Mouse (Mus musculus) adrenal gland, adult 2 months (tissue): Measurements from ENCODE around the gene Gm11634. TPM values are rescaled to one million over a fixed set of nuclear protein-coding genes. Genes with fewer than 3 reads are reported as not detected.
A peak's percentile ranks its signal among the peaks of the same experiment; 100 is the strongest.
"Not testable (repeated sequence)": the region's sequence is repeated elsewhere in the genome, so short reads cannot be mapped to it uniquely, and the experiment has no call there.

Source experiments
- DNase-seq: peaks from one replicate; pipeline ENCODE4 v3.0.0; 2021
- polyA plus RNA-seq: library from polyadenylated mRNA; depleted of rRNA; stranded (reverse); fragments of >200 nt; gene quantifications from 2 replicates; pipeline ENCODE4 v1.2.3, GENCODE M21; 2012
- total RNA-seq, 2 experiments: library from RNA; stranded (reverse); gene quantifications; 2 replicates each; pipeline ENCODE4 v1.2.3; 2021

The Gm11634 gene
- total and polyA plus RNA-seq, 3 experiments, result not detected

DNA sequence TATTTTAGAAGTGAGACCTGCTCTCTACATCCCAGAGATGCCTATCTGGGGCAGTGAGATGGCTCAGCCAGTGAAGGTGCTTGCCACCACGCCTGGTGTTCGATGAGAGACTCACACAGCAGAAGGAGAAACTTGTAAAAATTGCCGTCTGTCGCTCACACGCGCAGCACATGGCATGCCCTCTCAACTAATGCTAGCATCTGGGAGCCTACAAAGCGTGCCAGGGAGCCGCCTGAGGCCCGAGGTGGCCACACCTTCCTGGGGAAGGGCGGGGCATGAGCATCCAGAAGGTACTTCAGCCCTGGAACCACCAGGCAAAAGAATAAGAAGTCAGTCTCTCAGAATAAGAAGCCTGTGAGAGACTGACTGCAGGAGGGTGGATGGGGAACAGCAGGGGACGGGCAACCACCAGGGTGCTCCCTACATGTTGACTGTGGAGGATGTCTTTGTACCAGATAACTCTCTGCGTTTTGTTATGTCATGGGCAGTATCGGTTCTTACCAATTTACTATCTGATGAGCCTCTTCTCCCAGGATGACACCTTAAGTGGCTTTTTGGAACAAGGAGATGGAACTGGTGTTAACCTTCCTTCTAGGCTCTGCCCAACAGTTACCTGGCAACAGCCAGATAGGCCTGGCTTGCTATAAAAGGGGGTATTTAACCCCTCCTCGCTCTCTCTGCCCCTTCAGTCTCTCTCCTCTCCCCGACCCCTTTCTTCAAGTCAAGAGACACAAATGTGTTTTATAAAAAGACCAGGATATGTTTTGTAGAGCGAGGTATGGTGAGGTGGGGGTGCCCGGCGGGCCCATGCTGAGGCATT lies 18.1 kb upstream of the Gm11634 start:
- DNase-seq, result no peak

DNA sequence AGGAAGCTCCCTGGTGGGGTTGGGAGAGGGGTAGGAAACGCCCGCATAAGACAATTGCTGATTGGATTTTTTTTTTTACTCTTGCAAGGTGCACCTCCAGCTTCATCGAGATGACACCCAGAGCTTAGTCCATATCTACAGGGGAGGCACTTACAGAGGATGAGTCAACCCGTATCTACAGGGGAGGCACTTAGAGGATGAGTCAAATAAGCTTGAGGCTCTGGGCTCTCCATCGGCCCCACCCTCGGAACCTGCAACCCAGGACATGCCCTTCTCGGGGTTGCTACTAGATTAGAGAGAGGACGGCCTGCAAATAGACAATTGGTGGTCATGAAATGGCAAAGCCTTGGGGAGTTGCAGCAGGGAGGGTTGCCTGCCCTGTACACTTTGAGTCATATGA lies 17.0 kb upstream of the Gm11634 start:
- DNase-seq, result no peak

DNA sequence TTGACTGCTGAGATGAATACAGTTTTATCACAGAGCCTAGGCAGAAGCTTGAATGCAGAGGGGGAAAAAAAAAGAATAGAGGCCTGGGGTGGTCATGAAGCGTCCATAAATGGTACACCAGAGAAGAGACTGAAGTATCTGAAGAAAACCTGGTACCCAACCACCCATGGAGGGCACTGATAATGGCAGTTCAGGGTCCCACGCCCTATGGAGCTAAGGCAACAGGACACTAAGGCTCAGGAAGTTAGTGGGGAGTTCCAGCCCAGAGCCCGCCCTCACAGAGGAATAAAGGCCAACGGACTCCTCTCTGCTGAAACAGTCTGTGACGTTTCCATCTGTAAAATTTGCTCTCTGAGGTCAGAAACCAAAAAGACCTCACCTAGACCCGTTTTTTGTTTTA lies 16.3 kb upstream of the Gm11634 start:
- DNase-seq, result no peak

DNA sequence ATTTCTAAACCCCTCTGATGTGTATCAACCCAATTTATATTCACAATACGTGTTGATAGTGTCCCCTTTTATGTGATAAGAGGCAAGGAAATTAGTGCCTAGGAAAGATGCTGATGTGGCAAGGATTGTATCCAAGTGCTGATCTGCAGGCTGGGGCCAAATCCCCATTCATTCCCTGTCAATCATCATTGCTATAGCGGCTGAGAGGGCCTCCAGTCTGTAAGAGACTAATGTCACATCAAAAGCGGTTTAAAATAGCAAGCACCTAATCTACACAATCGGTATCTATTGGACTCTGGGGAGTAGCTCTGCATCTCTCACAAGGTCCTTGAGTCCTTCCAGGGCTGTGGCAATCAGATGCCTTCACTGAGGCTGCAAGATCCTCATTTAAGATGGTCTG lies 15.1 kb upstream of the Gm11634 start:
- DNase-seq, result no peak

DNA sequence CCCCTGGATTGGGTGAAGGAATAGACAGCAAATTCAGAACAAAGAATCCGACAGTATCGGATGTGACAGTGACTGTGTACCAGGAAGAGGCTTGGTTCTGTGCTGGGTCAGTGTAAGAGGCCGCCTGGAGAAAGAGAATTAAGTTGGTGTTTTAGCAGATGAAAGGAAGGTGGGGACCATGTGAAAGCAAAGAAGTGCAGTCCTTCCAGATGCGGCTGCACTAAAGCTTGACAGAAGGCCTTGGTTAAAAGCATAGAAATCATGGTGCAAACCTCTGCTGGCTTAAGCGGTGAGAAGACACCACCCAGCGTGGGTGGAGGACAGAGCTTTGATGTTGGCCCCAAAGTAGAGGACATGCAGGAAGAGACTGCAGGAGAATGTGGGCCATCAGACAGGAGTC lies 14.5 kb upstream of the Gm11634 start:
- DNase-seq, result no peak

DNA sequence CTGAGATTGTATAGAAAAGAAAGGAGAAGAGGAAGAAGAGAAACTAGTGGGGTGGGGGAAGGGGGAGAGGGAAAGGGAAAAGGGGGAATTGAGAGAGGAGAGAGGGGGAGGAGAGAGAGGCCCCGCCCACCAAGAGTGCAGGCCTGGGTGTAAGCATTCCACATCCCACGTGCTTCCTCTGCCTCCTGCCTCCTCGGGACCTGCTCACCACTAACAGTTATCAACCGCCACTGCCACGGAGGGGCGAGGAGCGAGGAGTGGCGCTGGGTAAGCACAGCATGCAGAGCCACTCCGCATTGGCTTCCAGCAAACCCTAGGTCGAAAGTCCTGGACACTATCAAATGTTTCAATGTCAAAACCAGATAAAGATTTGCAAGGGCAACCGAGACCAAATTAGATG lies 11.4 kb upstream of the Gm11634 start:
- DNase-seq, result no peak

DNA sequence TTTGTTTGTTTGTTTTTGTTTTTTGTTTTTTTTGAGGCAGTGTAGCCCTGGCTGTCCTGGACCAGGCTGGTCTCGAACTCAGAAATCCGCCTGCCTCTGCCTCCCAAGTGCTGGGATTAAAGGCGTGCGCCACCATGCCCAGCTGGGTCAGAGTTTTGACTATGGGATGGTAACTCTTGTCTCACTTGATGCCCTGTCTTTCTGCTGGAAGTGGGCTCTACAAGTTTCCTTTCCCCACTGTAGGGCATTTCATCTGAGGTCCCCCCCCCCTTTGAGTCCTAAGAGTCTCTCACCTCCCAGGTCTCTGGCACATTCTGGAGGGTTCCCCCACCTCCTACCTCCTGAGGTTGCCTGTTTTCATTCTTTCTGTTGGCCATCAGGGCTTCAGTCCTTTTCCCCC lies 8.1 kb upstream of the Gm11634 start:
- not testable (repeated sequence) for DNase-seq

DNA sequence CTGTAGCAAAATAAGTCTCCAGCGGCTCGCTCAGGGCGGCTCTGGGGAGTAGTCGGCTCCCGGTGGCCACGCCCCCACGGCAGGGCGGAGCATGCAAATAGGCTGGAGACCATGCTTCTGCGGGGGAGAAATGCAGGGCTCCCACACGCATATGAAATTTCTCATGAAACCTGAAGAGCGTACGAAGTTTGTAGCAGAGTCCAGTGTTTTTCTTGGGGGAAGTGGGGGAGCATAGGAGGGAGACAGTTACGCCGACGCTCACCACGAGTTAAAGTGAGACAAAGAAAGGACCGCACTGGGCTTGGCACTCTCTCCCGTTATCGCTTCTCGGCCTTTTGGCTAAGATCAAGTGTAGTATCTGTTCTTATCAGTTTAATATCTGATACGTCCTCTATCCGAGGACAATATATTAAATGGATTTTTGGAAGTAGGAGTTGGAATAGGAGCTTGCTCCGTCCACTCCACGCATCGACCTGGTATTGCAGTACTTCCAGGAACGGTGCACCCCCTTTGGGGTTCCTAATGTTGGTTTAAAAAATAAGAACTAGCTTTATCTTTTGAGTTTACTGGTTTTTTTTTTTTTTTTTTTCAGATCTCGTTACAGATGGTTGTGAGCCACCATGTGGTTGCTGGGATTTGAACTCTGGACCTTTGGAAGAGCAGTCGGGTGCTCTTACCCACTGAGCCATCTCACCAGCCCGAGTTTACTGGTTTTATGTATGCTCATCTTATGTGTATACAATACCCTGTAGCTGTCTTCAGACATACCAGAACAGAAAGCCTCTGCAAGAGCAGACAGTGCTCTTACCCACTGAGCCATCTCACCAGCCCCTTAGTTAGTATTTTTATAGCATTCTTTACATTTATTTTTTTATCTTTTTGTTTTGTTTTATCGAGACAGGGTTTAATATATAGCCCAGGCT lies 5.7 kb upstream of the Gm11634 start:
- DNase-seq, result peak; percentile 89

DNA sequence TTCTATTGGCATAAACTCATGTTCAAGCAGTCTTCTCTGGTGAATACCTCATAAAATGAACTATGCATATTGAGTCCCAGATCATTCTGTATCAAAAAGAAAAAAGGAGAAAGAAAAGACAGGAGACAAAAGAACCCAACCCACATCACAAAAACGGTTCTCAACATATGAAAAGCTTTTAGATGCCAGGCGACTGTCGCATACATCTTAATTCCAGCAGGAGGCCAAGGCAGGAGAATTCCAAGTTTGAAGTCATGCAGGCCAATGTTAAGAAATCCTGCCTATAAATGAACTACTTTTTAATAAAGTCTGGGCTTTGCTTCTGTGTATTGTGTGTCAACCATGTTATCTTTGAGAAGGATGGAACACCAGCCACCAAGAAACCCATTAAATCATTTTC lies 5.1 kb upstream of the Gm11634 start:
- no peak for DNase-seq

DNA sequence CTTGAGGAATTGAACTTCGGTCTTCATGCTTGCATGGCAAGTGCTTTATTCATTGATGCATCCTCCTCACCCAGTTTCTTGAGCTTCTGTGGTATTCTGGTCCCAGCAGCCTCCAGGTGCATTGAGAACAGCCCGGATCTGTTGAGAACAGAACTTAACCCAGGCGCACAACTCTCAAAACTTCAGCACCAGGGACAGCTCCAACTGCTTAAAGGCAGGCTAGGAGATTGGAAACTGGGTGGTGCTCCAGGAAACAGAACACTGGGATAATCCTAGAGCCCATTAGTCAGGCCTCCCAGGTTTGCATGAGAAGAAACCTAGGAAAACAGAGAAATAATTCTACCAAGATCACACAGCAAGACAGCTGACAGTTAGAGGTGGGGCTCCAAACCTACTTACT lies 3.4 kb upstream of the Gm11634 start:
- DNase-seq, result peak; percentile 60

DNA sequence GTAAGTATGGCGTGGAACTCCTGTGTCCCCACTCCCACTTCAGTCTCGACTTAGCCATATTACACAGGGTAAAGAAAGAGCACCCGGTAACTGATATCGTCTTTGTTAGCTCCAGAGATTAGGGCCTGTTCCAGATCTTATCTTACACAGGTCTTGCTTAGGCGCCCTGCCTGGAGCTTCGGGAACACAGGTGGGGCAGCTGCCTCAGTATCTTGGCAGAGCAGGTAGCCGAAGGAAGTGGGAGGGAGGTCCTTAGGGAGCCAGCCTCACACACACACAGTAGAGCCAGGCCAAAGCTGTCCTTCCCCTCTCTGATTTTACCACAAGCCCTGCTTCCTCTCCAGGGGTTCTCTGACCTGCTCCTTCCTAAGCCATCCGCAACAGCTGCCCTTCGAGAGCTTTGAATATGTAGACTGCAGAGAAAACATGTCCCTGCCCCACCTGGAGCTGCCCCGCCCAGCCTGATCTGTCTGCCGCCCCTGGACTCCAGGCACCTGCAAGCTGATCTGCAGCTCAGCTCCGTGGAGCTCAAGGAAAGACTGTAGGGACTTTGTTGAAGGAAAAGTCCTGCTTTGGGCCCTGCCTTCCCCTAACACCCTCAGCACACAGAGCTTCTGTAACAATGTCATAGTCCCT lies 8.9 kb downstream of the Gm11634 start:
- no peak for DNase-seq

DNA sequence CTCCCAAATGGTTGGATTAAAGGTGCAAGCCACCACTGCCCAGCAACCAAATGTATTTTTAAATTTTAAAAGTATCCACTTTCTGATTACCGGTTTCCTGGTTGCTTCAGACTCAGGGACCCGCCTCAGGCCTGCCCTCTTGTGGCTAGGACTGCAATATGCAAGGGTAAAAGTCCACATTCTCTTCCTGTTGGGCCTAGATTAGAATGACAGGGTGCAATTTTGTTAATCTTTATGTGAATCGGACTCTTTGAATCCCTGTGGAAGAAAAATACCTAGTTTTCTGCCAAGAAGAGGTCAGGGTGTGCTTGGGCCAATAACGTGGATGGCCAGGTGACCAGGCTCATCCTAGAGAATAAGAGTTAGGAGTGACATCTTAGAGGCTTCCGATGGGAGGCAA lies 9.6 kb downstream of the Gm11634 start:
- peak; percentile 51 for DNase-seq

DNA sequence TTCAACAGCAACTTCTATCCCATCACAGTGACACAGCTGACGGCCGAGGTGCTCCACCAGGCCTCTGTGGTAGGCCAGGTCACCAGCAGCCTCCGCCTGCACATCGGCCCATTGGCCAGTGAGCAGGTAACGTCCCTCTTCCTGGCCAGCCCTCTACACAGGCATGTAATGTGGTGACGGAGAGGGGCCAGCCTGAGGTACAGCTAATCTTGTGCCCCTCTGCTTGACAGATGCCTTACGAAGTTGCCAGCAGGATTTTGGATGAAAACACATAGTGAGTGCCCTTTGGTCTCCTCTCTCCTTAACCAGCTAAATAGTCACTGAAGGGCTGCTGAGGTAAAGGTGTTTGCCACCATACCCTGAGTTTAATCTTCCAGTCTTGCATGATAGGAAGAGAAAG lies 10.2 kb downstream of the Gm11634 start:
- no peak for DNase-seq

DNA sequence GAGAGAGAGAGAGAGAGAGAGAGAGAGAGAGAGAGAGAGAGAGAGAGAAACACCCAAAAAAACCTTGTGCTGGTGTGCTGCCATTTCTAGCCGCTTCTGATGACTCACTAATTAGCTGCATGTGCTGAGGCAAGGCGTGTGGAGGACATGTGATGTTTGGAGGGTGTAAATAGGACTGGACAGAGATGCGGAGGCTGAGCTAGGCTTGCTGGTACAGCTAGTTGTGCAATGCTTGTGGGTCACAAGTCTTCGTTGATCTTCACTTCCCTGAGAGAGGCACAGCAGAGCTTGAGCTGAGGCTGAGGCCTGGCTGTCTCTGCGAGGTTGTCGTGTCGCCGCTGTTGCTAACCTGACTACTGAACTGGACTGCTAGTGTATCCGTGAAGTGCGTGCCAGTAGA lies 11.4 kb downstream of the Gm11634 start:
- DNase-seq, result no peak

DNA sequence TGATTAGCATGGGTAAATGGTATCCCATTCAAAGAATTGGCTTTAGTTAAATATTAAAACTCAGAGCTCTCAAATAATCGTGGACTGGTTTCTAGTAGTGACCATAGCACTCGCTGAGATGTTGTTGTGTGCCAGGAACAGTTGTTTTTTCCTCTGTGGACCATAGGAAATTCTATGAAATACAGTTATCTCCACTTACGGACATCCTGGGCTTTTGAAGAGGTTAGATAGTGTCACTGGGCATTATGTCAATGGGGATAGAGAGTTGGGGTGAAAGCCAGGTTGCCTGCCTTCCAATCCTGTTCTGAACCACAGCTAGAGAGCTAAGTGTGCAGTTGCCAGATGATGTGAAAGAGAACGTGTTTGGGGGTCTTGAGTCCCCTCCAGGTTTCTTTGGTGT lies 13.3 kb downstream of the Gm11634 start:
- no peak for DNase-seq

DNA sequence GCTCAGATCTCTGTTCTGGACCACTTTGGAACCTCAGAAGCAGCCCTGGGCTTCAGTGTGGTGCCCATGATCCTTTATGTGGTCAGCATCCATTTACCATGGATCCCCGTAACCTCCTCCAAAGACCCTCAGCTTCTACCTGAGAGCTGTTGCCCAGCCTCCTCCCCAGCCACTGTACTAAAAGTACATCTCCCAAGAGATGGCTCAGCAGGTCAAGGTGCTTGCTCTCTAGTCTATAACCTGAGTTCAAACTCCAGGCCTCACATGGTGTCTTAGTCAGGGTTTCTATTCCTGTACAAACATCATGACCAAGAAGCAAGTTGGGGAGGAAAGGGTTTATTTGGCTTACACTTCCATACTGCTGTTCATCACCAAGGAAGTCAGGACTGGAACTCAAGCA lies 14.0 kb downstream of the Gm11634 start:
- DNase-seq, result not testable (repeated sequence)

DNA sequence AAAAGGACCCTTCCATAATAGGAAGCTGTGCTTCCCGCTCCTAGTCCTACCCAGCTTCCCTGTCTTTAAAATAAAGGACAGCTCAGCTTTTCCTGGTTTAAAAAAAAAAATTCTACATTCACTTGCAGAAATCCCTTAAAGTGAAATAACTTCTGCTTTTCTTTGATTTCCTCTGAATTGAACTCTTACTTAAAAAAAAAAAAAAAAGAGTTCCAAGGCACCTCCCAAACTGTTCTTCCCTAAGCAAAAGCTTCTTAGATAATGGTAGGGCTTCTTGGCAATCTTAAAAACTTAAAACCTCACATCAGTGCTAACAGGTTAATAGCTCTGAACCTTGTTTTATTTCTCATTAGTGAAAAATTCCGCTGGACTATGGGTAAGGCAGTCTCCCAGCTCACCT lies 15.9 kb downstream of the Gm11634 start:
- DNase-seq, result no peak

DNA sequence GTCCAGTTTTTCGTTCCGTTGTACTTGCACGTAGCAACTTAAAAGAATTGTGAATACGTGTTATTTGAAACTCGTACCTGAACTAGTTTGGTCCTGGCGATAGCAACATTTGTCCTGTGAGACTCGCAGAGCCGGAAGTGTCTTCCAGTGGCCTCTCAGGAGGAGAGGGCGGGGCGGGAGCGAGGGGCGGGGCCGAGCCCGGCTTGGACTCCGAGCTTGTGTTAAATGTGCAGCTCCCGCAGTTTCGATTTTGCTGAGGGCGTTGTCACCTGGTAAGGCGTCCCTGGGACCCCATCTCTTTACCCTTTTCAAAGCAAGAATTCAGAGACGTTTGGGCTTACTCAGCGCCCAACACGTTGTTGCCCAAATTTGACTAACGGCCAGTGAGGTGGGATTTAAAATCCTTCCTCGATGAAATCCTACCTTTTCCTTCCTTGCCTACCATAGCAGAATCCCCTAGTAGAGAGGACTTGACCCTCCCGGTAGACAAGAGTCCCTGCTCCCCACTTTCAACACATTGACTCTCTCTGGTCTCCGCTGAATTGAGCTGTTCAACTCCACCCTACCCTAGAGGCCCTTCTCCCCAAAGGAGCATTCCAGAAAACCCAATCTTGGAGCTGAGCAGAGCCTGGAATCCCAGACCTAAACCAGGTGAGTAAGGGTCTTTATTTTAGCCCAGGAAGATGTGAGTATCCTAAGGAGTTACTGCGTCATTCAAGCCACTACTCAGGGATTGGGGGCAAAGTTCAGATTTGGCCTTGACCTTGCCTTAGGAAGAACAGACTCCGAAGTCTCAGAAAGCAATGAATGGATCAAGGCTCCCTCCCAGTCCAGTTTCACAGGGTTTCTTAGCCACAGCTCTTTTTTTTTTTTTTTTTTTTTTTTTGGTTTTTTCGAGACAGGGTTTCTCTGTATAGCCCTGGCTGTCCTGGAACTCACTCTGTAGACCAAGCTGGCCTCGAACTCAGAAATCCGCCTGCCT lies 16.7 kb downstream of the Gm11634 start, which contains the start of gene Tmem106a:
Gene Tmem106a (plus strand): TSS at position 189 of the 982 bp plus-strand sequence.
- DNase-seq, result peak; percentile 86

DNA sequence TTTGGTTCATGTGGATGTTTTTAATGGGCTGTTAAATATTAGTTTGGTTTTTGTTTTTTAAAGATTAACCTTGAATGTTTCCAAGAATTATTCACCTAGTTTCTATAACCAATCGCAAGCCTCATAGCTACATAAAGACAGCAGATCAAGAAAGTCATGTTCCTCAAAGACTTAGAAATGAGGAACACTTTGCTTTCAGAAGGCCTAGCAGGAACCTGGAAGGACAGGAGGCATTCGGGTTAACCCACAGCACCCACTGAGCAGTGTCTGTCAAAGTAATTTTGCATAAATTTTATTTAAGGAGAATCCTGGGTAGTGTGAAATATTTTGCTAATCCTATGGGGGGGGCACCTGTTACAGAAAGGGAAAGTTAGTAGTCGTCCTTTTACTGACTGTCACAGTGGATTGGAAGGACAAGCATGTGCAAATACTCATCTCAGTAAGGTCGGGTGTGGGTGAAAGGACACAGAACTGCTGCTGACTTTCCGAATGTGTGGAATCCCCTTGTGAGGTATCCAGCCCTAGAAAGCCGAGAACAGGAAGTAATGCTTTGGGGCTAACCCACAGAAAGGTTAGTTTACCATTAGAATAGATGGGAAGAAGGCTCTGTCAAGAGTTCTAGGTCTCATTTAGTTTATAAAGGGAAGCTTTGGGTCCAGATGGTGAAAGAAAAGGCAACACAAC lies 17.8 kb downstream of the Gm11634 start:
- DNase-seq, result no peak

DNA sequence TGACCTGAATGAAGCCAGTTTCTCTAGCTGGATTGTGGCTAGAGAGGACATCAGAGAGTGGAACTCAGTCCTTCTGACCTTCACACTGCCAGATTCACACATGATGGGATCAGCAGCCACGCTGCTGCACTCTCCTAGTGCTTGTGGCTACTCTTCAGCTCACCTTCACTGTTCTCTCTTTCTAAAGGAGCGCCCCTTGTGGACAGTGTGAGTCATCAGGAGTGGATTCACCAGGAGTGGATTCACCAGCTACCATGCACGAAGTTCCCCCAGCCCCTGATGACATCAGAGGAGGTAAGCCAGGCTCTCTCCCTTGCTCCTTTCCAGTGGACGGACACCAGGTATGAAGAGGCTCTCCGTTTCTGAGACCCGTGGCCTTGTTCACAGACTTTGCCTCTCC lies 22.9 kb downstream of the Gm11634 start:
- no peak for DNase-seq

DNA sequence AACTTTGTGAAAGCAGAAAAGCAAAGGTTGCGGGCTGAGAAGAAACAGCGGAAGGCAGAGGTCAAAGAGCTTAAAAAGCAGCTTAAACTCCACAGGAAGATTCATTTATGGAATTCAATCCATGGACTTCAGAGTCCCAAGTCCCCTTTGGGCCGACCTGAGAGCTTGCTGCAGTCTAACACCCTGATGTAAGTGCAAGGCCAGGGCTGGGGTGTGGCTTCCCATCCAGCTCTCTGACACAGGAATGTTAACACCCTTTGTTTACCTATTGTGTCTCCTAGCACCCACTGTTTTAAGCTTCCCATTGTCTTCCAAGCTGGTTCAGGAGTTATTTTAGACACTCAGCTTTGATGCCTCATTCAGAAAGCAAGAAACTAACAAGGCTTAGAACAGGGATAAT lies 30.6 kb downstream of the Gm11634 start:
- DNase-seq, result no peak
